Mouse (Mus musculus): ENCODE measurements around the gene Sirt7.
A peak's percentile ranks its signal among the peaks of the same experiment; 100 is the strongest.
"Not testable (repeated sequence)": the region's sequence is repeated elsewhere in the genome, so short reads cannot be mapped to it uniquely, and the experiment has no call there.

Sirt7 gene

DNA sequence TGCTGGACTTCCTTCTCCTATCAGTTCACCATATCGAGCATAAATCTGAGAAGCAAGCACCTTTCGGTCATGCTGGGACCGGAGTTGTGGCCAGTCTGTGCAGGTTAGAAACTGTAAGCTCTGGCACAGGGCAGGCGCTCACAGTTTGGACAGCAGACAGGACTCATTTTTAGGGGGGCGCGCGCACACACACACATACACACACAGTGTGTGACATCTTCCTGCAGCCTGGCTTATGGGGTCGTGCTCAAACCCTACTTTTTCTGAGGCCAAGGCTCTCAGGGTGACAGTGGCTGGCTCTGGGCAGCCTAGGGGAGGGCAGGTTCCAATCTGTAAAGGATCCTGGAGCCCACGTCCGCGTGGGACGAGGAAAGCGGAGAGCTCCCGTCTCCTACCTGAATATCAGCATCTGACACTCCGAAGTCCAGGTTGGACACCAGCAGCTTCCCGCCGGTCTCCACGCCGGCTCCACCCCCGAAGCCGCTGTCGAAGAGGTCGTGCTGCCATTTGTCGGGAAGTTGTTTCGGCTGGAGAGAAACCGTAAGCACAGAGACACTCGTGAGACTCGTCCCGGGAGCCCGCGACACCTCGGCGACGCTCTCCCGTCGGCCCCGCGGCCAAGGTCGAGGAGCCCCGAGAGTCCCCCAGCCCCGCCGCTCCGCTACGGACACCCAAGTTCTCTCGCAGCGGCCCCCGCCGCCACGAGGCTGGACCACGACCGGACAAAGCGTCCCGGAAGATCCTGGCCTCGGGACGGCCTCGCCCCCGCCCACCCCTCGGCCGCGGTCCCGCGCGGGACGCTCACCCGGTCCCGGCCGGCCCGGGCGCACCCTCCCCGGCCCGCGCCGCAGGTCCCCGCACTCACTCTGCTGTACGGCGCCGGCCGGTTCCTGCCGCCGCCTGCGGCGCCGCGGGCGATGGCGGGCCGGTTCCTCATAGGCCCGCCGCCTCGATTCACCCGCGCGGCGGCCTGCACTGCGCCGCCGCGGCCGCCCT is 27.5 kb downstream of the Sirt7 start:
- Histone ChIP-seq H3K9me3 (ENCODE audit: low read length) (no peaks in the 10 kb centered on the region), H3K4me1 (replicated peaks; ENCODE audit: low read depth, low read length) (peaks cover 61% of the 10 kb centered on the region), H3K36me3 (ENCODE audit: insufficient read depth, low read length) (peaks cover 82% of the 10 kb centered on the region), H3K27me3 (ENCODE audit: insufficient read depth, low read length) (no peaks in the 10 kb centered on the region), H3K4me3 (replicated peaks; ENCODE audit: low read length) (peak overlapping the region; percentile 96)
- no peak for TF ChIP-seq CTCF (conservative IDR thresholded peaks at IDR 0.05; ENCODE audit: low read length)
- TF ChIP-seq POU5F1 (IDR thresholded peaks at IDR 0.05; ENCODE audit: borderline replicate concordance, low read length), result no peak
- no peak for TF ChIP-seq NANOG (IDR thresholded peaks at IDR 0.05; ENCODE audit: borderline replicate concordance, low read length)

DNA sequence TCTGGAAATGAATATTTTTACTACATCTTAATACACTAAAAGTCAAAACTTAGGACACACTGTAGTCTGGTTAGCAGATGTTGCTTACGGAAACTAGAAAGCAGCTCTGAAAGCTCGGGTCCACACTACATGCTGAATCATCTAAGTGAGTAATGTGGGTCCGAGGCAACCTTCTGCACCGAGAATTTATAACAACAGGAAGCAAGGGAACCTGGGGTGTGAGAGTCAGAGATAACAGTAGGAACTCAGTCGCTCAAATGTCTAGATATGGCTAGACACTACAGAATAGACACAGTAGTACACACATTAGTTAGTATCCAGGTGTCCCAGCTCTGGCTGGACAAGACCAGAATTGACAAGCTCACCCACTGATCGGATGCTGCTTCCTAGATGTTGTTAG is 36.5 kb downstream of the Sirt7 start:
- TF ChIP-seq NANOG (IDR thresholded peaks at IDR 0.05; ENCODE audit: borderline replicate concordance, low read length), result no peak
- no peak for TF ChIP-seq POU5F1 (IDR thresholded peaks at IDR 0.05; ENCODE audit: borderline replicate concordance, low read length)
- TF ChIP-seq CTCF (conservative IDR thresholded peaks at IDR 0.05; ENCODE audit: low read length), result no peak
- Histone ChIP-seq H3K9me3 (ENCODE audit: low read length) (no peaks in the 10 kb centered on the region), H3K4me3 (replicated peaks; ENCODE audit: low read length) (no peak overlapping the region), H3K27me3 (ENCODE audit: insufficient read depth, low read length) (no peaks in the 10 kb centered on the region), H3K36me3 (ENCODE audit: insufficient read depth, low read length) (peaks cover 87% of the 10 kb centered on the region), H3K4me1 (replicated peaks; ENCODE audit: low read depth, low read length) (peaks cover 6% of the 10 kb centered on the region)

DNA sequence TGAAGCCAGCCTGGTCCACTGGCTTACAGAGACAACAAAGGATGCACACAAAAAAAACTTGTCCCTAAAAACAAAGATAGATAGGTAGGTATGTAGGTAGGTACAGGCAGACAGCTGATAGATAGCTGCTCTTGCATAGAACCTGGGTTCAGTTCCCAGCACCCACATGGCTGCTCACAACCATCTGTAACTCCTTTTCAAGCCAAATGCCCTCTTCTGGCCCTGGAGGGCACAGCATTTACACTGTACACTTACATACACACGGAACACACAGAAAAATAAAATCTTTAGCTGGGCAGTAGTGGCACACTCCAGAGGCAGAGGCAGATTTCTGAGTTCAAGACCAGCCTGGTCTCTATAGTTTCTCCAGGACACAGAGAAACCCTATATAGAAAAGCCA is 41.1 kb downstream of the Sirt7 start:
- TF ChIP-seq NANOG (IDR thresholded peaks at IDR 0.05; ENCODE audit: borderline replicate concordance, low read length) (no peak), POU5F1 (IDR thresholded peaks at IDR 0.05; ENCODE audit: borderline replicate concordance, low read length) (no peak), CTCF (conservative IDR thresholded peaks at IDR 0.05; ENCODE audit: low read length) (peak; percentile 10; the same call in 1 of the 2 replicates)
- Histone ChIP-seq H3K36me3 (ENCODE audit: insufficient read depth, low read length) (peaks cover 58% of the 10 kb centered on the region), H3K4me1 (replicated peaks; ENCODE audit: low read depth, low read length) (peaks cover 29% of the 10 kb centered on the region), H3K9me3 (ENCODE audit: low read length) (no peaks in the 10 kb centered on the region), H3K27me3 (ENCODE audit: insufficient read depth, low read length) (no peaks in the 10 kb centered on the region), H3K4me3 (replicated peaks; ENCODE audit: low read length) (no peak overlapping the region)

DNA sequence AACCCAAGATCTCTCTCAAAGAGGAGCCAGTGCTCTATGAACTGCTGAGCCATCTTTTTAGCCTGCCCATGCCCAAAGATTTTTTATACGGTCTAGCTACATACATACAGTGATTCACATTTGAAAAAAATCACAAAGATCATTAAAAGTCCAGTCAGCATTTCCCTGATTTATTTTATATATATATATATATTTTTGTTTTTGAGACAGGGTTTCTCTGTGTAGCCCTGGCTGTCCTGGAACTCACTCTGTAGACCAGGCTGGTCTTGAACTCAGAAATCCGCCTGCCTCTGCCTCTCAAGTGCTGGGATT is 42.1 kb downstream of the Sirt7 start:
- Histone ChIP-seq H3K36me3 (ENCODE audit: insufficient read depth, low read length) (peaks cover 58% of the 10 kb centered on the region), H3K4me1 (replicated peaks; ENCODE audit: low read depth, low read length) (peaks cover 39% of the 10 kb centered on the region)
- not testable (repeated sequence) for H3K4me3 ChIP-seq (replicated peaks; ENCODE audit: low read length); H3K9me3 ChIP-seq (ENCODE audit: low read length); H3K27me3 ChIP-seq (ENCODE audit: insufficient read depth, low read length)

DNA sequence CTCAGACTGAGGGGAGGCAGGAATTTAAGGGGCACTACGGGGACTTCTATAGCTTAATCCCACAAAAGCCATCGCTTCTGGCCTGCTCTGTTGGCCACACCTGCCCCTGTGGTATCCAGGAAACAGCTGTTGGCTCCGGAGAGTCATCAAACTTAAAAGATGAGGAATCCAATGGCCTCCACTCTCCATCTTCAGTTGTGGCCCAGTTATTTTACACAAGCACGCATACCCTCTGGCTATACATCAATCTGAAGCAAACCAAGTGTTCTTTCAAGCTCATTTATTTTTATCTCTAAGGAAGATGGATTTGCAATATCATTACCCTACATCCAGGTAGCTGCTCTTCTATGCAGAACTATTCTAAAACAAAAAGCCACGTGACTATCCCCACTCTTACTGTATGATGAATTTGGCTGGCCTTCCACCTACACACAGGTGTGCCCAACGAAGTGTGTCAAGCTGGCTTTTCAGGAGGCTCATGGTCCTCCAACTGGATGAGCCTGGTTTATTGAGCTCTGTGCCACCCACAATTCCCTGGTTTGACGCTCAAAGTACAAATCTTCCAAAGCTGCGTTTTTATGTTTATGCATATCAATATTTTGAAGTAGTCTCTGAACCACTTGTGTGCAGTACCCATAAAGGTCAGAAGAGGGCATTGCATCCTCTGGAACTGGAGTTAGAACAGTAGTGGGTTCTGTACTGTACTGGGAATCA is 42.6 kb downstream of the Sirt7 start:
- no peak for TF ChIP-seq POU5F1 (IDR thresholded peaks at IDR 0.05; ENCODE audit: borderline replicate concordance, low read length)
- TF ChIP-seq CTCF (conservative IDR thresholded peaks at IDR 0.05; ENCODE audit: low read length), result peak; percentile 86
- H3K27me3 ChIP-seq (ENCODE audit: insufficient read depth, low read length), result no peaks in the 10 kb centered on the region
- peaks cover 44% of the 10 kb centered on the region for H3K4me1 ChIP-seq (replicated peaks; ENCODE audit: low read depth, low read length)
- no peaks in the 10 kb centered on the region for H3K9me3 ChIP-seq (ENCODE audit: low read length)
- peaks cover 58% of the 10 kb centered on the region for H3K36me3 ChIP-seq (ENCODE audit: insufficient read depth, low read length)
- H3K4me3 ChIP-seq (replicated peaks; ENCODE audit: low read length), result peak overlapping the region; percentile 96

DNA sequence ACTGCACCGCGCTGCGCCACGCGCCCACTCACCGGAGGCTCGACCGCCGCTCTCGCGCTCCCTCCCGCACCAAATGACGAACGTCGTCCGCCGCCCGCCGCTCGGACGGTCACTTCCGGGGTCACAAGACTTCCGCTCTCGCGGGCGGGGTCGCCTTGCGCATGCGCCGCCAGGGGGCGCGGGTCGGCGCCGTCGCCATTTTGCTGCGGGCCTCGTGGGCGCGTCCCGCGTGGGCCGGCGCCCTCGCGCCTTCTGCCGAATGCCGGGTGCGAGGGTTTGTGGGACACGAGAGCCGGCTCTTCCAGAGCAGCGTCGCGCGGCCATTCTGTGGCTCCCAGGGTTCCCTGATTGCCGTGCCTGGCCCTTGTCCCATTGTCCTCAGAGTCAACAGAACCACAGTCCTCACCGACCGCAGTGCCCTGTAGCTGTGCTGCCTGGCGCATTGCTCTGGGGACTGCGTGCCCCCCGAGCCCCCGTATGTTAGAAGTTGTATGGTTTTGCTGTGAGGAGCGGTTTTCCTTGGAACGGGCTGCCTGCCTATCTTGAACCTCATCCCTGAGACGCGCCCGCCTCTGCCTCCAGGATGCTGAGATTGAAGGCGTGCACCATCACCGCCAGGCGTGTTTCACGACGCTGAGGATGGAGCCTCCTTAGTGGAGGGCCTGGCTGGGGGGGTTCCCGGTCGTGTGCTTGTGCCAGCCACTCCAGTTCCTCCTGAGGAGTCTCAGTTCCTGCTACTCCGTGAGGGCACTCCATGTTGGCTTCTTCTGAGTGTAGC is 43.4 kb downstream of the Sirt7 start, which contains the start of gene Arhgdia:
TSS of gene Arhgdia (minus strand) at position 135 of the 778 bp plus-strand sequence.
- Histone ChIP-seq H3K36me3 (ENCODE audit: insufficient read depth, low read length) (peaks cover 58% of the 10 kb centered on the region), H3K4me1 (replicated peaks; ENCODE audit: low read depth, low read length) (peaks cover 50% of the 10 kb centered on the region), H3K4me3 (replicated peaks; ENCODE audit: low read length) (peak within 1 kb of the TSS; percentile 96), H3K9me3 (ENCODE audit: low read length) (no peaks in the 10 kb centered on the region), H3K27me3 (ENCODE audit: insufficient read depth, low read length) (no peaks in the 10 kb centered on the region)
- TF ChIP-seq NANOG (IDR thresholded peaks at IDR 0.05; ENCODE audit: borderline replicate concordance, low read length) (no peak), POU5F1 (IDR thresholded peaks at IDR 0.05; ENCODE audit: borderline replicate concordance, low read length) (no peak), CTCF (conservative IDR thresholded peaks at IDR 0.05; ENCODE audit: low read length) (no peak)

DNA sequence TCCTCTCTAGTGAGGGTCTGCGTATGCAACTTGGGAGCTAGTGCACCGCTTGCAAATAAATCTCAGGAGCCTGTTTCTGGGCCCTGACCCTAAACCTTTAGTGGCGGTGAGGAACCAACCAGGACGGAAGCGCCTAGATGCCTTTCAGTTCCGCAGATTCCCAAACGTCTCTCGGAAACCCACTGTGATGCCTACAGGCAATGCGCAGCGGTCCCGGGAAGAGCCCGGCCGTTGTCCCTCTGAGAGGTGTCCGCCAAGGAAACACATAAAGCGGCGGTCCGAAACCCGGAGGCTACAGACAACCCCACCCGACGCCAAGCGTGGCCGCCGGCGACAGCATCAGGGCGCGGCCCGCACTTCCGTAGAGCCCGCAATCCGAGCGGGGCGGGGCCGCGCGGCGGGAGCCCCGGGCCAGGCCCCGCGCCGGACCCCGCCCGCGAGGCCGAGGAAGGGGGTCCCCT is 44.1 kb downstream of the Sirt7 start:
- peak overlapping the region; percentile 96 for H3K4me3 ChIP-seq (replicated peaks; ENCODE audit: low read length)
- peaks cover 56% of the 10 kb centered on the region for H3K4me1 ChIP-seq (replicated peaks; ENCODE audit: low read depth, low read length)
- TF ChIP-seq NANOG (IDR thresholded peaks at IDR 0.05; ENCODE audit: borderline replicate concordance, low read length) (no peak), POU5F1 (IDR thresholded peaks at IDR 0.05; ENCODE audit: borderline replicate concordance, low read length) (no peak), CTCF (conservative IDR thresholded peaks at IDR 0.05; ENCODE audit: low read length) (no peak)
- H3K36me3 ChIP-seq (ENCODE audit: insufficient read depth, low read length), result peaks cover 58% of the 10 kb centered on the region
- H3K27me3 ChIP-seq (ENCODE audit: insufficient read depth, low read length), result no peaks in the 10 kb centered on the region
- H3K9me3 ChIP-seq (ENCODE audit: low read length), result no peaks in the 10 kb centered on the region

DNA sequence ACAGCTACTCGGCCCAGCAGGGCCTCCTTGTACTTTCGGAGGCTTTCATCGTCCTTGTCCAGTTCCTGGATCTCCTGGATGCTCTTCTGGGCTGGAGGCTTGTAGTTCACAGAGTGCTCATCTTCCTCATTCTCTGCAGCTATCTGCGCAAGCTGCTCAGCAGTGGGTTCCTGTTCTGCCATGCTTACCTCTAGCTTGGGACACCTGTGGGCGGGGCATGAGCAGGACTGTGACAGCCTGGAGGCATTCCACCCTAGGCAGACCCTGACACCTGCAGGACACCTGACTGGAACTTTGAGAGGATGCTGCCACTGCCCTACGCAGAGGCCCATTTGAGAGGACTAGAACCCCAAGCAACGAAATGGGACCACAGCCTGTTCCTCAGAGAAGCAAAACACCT is 44.9 kb downstream of the Sirt7 start:
- Histone ChIP-seq H3K36me3 (ENCODE audit: insufficient read depth, low read length) (peaks cover 51% of the 10 kb centered on the region), H3K9me3 (ENCODE audit: low read length) (no peaks in the 10 kb centered on the region), H3K4me1 (replicated peaks; ENCODE audit: low read depth, low read length) (peaks cover 58% of the 10 kb centered on the region), H3K27me3 (ENCODE audit: insufficient read depth, low read length) (no peaks in the 10 kb centered on the region), H3K4me3 (replicated peaks; ENCODE audit: low read length) (peak overlapping the region; percentile 96)
- TF ChIP-seq CTCF (conservative IDR thresholded peaks at IDR 0.05; ENCODE audit: low read length), result no peak
- no peak for TF ChIP-seq POU5F1 (IDR thresholded peaks at IDR 0.05; ENCODE audit: borderline replicate concordance, low read length)
- TF ChIP-seq NANOG (IDR thresholded peaks at IDR 0.05; ENCODE audit: borderline replicate concordance, low read length), result no peak
